Mouse (Mus musculus): Measurements from ENCODE around the gene Cldn14. TPM values are rescaled to one million over a fixed set of nuclear protein-coding genes. Genes with fewer than 3 reads are reported as not detected.

Cldn14 gene
- total and polyA plus RNA-seq, 3 experiments: not detected

GRCm38 (mm10) chr16:94041065-94041712, 32.6 kb upstream of the Cldn14 start:
- Histone ChIP-seq H3K79me2 (replicated peaks; ENCODE audit: control insufficient read depth, insufficient read depth, low read length) (no peaks in the 10 kb centered on the region), H3K4me3 (no peak overlapping the region)
- intact Hi-C loops (cut with DNase I): no loop called here

GRCm38 (mm10) chr16:94040485-94040884, 31.8 kb upstream of the Cldn14 start:
- no peaks in the 10 kb centered on the region for H3K4me1 ChIP-seq (ENCODE audit: control insufficient read depth, insufficient read depth, low read length)
- H3K9ac ChIP-seq (ENCODE audit: low read depth, low read length): no peak overlapping the region
- intact Hi-C loops (cut with DNase I): no loop called here
- no peak for TF ChIP-seq POLR2A (IDR thresholded peaks at IDR 0.05; ENCODE audit: insufficient read depth, low read depth, low read length)
- TF ChIP-seq EP300 (IDR thresholded peaks at IDR 0.05; ENCODE audit: insufficient read depth, low read depth, low read length): no peak
- no peak for TF ChIP-seq CTCF (IDR thresholded peaks at IDR 0.05)
- no peaks in the 10 kb centered on the region for H3K79me2 ChIP-seq (replicated peaks; ENCODE audit: control insufficient read depth, insufficient read depth, low read length)
- peaks cover 4% of the 10 kb centered on the region; the same call in 1 of the 2 replicates for H3K27me3 ChIP-seq (ENCODE audit: control insufficient read depth, insufficient read depth, low read length)
- 36% methylated on average over 16 of the region's 16 CpGs for WGBS
- H3K36me3 ChIP-seq (ENCODE audit: control insufficient read depth, insufficient read depth, low read length): no peaks in the 10 kb centered on the region
- no peak overlapping the region for H3K27ac ChIP-seq
- no peak overlapping the region for H3K4me3 ChIP-seq
- no peak for DNase-seq

More at GRCm38 (mm10) chr16:94041065-94041712, 32.6 kb upstream of the Cldn14 start:
- TF ChIP-seq POLR2A (IDR thresholded peaks at IDR 0.05; ENCODE audit: insufficient read depth, low read depth, low read length) (no peak), EP300 (IDR thresholded peaks at IDR 0.05; ENCODE audit: insufficient read depth, low read depth, low read length) (no peak), CTCF (IDR thresholded peaks at IDR 0.05) (no peak)
- WGBS: 42% methylated on average over 18 of the region's 18 CpGs
- no peak for DNase-seq
- Histone ChIP-seq H3K9ac (ENCODE audit: low read depth, low read length) (no peak overlapping the region), H3K27me3 (ENCODE audit: control insufficient read depth, insufficient read depth, low read length) (peaks cover 4% of the 10 kb centered on the region; the same call in 1 of the 2 replicates), H3K27ac (no peak overlapping the region), H3K36me3 (ENCODE audit: control insufficient read depth, insufficient read depth, low read length) (no peaks in the 10 kb centered on the region), H3K4me1 (ENCODE audit: control insufficient read depth, insufficient read depth, low read length) (no peaks in the 10 kb centered on the region)

DNA sequence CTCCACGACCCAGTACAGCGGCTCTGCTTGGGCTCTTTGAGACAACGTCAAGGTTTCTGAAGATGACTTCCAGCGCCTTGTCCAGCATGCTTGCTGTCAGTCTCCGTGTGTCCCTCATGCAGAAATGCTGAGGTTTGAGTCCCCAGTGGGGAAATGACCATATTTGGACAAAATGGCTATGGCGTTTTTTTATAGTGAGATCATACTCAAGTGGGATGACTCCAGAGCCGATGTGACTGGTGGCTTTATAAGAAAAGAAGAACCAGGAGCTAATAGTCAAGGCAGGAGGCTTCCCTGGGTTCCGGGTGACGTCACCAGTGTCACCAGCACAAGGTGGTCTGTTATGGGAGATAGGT, 30.3 kb upstream of the Cldn14 start:
- Histone ChIP-seq H3K27me3 (ENCODE audit: control insufficient read depth, insufficient read depth, low read length) (peaks cover 4% of the 10 kb centered on the region; the same call in 1 of the 2 replicates), H3K36me3 (ENCODE audit: control insufficient read depth, insufficient read depth, low read length) (no peaks in the 10 kb centered on the region), H3K9ac (ENCODE audit: low read depth, low read length) (no peak overlapping the region), H3K4me3 (no peak overlapping the region), H3K79me2 (replicated peaks; ENCODE audit: control insufficient read depth, insufficient read depth, low read length) (no peaks in the 10 kb centered on the region), H3K27ac (no peak overlapping the region), H3K4me1 (ENCODE audit: control insufficient read depth, insufficient read depth, low read length) (no peaks in the 10 kb centered on the region)
- no peak for DNase-seq
- WGBS: 67% methylated on average over 9 of the region's 9 CpGs
- no peak for TF ChIP-seq CTCF (IDR thresholded peaks at IDR 0.05)
- TF ChIP-seq EP300 (IDR thresholded peaks at IDR 0.05; ENCODE audit: insufficient read depth, low read depth, low read length): no peak
- TF ChIP-seq POLR2A (IDR thresholded peaks at IDR 0.05; ENCODE audit: insufficient read depth, low read depth, low read length): no peak
- intact Hi-C loops (cut with DNase I): loop anchor here (1.0 kb wide), 1 partner anchor 219 kb away; no protein-coding TSS in a partner anchor

DNA sequence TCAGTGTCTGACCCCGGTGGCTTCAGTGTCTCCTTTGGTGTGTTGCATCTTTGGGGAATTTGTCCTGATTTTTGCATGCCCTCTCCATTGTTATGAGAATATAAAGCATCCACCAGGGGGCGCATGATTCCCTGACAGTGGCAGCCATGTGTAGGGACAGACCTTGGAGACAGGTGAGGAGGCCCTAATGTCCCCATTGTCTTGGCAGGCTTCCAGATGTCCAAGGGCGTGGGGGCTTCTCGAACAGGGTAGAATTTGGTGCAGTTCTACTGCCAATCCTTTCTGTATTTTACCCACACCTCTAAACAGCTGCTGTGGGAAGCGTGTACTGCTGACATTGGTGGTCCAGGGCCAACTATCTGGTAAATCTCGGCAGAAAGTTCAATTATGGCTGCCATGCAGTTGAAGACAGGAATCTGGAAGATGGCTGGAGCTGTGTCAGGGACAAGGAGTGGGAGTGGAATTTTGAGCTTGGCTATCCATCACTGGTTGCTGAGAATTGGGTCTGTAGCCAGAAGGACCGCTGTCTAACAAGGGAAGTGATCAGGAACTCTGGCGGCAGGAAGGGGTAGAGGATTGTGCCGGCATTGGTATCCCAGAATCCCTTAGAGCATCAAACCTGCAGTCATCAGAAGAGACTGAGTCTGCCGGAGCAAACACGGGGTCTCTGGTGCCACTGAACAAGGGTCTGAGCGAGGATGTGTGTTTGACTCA, 29.8 kb upstream of the Cldn14 start:
- Histone ChIP-seq H3K9ac (ENCODE audit: low read depth, low read length) (no peak overlapping the region), H3K27me3 (ENCODE audit: control insufficient read depth, insufficient read depth, low read length) (peaks cover 4% of the 10 kb centered on the region; the same call in 1 of the 2 replicates), H3K27ac (no peak overlapping the region), H3K4me3 (no peak overlapping the region), H3K36me3 (ENCODE audit: control insufficient read depth, insufficient read depth, low read length) (no peaks in the 10 kb centered on the region), H3K79me2 (replicated peaks; ENCODE audit: control insufficient read depth, insufficient read depth, low read length) (no peaks in the 10 kb centered on the region), H3K4me1 (ENCODE audit: control insufficient read depth, insufficient read depth, low read length) (no peaks in the 10 kb centered on the region)
- WGBS: 51% methylated on average over 12 of the region's 12 CpGs
- TF ChIP-seq EP300 (IDR thresholded peaks at IDR 0.05; ENCODE audit: insufficient read depth, low read depth, low read length) (no peak), CTCF (IDR thresholded peaks at IDR 0.05) (peak; percentile 80)
- intact Hi-C loops (cut with DNase I): loop anchor here (1.0 kb wide), 1 partner anchor 220 kb away; no protein-coding TSS in a partner anchor
- DNase-seq: peak; percentile 30 to 50

- Histone ChIP-seq H3K27me3 (ENCODE audit: control insufficient read depth, insufficient read depth, low read length) (peaks cover 4% of the 10 kb centered on the region; the same call in 1 of the 2 replicates), H3K4me1 (ENCODE audit: control insufficient read depth, insufficient read depth, low read length) (no peaks in the 10 kb centered on the region), H3K79me2 (replicated peaks; ENCODE audit: control insufficient read depth, insufficient read depth, low read length) (no peaks in the 10 kb centered on the region), H3K36me3 (ENCODE audit: control insufficient read depth, insufficient read depth, low read length) (no peaks in the 10 kb centered on the region), H3K4me3 (no peak overlapping the region), H3K27ac (no peak overlapping the region), H3K9ac (ENCODE audit: low read depth, low read length) (no peak overlapping the region)
- intact Hi-C loops (cut with DNase I): no loop called here
- no peak for DNase-seq
- WGBS: 85% methylated on average over 7 of the region's 7 CpGs
- no peak for TF ChIP-seq CTCF (IDR thresholded peaks at IDR 0.05)
- no peak for TF ChIP-seq EP300 (IDR thresholded peaks at IDR 0.05; ENCODE audit: insufficient read depth, low read depth, low read length)
- no peak for TF ChIP-seq POLR2A (IDR thresholded peaks at IDR 0.05; ENCODE audit: insufficient read depth, low read depth, low read length)
Measured at GRCm38 (mm10) chr16:94037280-94037679, 28.6 kb upstream of the Cldn14 start.

GRCm38 (mm10) chr16:94034152-94034551, 25.5 kb upstream of the Cldn14 start:
- no peak overlapping the region for H3K9ac ChIP-seq (ENCODE audit: low read depth, low read length)
- intact Hi-C loops (cut with DNase I): no loop called here
- no peak overlapping the region for H3K27ac ChIP-seq
- H3K4me1 ChIP-seq (ENCODE audit: control insufficient read depth, insufficient read depth, low read length): no peaks in the 10 kb centered on the region
- no peaks in the 10 kb centered on the region for H3K27me3 ChIP-seq (ENCODE audit: control insufficient read depth, insufficient read depth, low read length)
- no peaks in the 10 kb centered on the region for H3K36me3 ChIP-seq (ENCODE audit: control insufficient read depth, insufficient read depth, low read length)
- WGBS: 68% methylated on average over 9 of the region's 9 CpGs
- no peak for TF ChIP-seq POLR2A (IDR thresholded peaks at IDR 0.05; ENCODE audit: insufficient read depth, low read depth, low read length)
- no peak for TF ChIP-seq EP300 (IDR thresholded peaks at IDR 0.05; ENCODE audit: insufficient read depth, low read depth, low read length)
- TF ChIP-seq CTCF (IDR thresholded peaks at IDR 0.05): no peak
- no peak for DNase-seq
- no peak overlapping the region for H3K4me3 ChIP-seq
- no peaks in the 10 kb centered on the region for H3K79me2 ChIP-seq (replicated peaks; ENCODE audit: control insufficient read depth, insufficient read depth, low read length)

Data from heart, adult 2 months (tissue).